8 mouse cellular contexts compared by ENCODE assay signal in the genomic region with DNA sequence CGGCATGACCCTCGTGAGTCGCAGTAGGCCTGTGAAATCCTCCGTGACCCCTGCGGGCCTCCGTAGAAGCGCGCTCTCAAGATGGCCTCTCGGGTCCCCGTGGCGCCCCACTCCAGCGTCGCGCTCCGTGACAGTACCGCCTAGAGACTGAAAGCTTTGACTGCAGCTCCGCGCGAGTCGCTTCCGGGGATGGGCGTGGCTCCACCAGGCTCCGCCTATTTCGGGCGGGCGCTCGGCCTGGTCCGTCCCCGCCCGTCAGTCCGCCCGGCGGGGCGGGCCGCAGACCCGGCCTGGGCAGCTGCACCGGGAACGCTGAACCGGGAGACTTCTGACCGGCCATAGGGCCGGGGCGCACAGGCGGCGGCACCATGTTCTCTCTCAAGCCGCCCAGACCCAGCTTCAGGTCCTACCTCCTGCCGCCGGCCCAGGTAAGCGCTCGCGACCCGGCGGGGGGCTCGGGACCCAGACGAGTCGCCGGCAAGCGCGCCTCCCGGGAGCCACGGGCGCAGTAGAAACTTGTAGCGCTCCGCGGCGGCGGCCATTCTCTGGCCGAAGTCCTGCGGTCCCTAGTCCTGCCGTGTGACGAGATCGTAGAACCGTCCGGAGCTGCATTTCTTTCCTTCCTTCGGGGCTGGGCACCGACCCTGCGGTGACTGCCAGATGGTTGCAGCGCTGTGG. TPM values are rescaled to one million over a fixed set of nuclear protein-coding genes. Genes with fewer than 3 reads are reported as not detected.
A peak's percentile ranks its signal among the peaks of the same experiment; 100 is the strongest.
DNase-seq lines count a peak whose midpoint lies in the region; ATAC-seq and TF ChIP-seq lines count a peak whose summit lies in the region.

A gene (plus strand): TSS at position 240 of the 678 bp plus-strand sequence.

- H3ac ChIP-seq in C2C12 (ENCODE audit: control insufficient read depth, insufficient read length, low read depth) (peak within 1 kb of the TSS; percentile 54), myocyte (ENCODE audit: control insufficient read depth, insufficient read length) (peak within 1 kb of the TSS; percentile 59)

- peak within 1 kb of the TSS; percentile 75 for H3K27ac ChIP-seq in heart, embryonic 11.5 days (ENCODE audit: low read depth, low read length)
- H3K27ac ChIP-seq in kidney, embryonic 16.5 days (ENCODE audit: low read length), result peak within 1 kb of the TSS; percentile 78
- H3K27ac ChIP-seq in liver, adult 2 months (replicated peaks; ENCODE audit: insufficient read depth, low read depth, low read length), result peak within 1 kb of the TSS; percentile 91

- peak; percentile 99 for ATAC-seq in heart, embryonic 11.5 days (replicated peaks; ENCODE audit: insufficient number of reproducible peaks, low FRiP score, low TSS enrichment)
- ATAC-seq in kidney, embryonic 16.5 days (ENCODE audit: low FRiP score, low TSS enrichment), result peak; percentile 99

- H3K4me2 ChIP-seq in heart, embryonic 11.5 days, result peak within 1 kb of the TSS; percentile 78
- H3K4me2 ChIP-seq in kidney, embryonic 16.5 days (replicated peaks; ENCODE audit: low read depth, low read length), result peak within 1 kb of the TSS; percentile 79
- peak within 1 kb of the TSS; percentile 82 for H3K4me2 ChIP-seq in myocyte (ENCODE audit: low read depth)

- peaks cover 28% of the 10 kb centered on the region for H3K79me3 ChIP-seq in C2C12 (ENCODE audit: low read depth)

- H3K36me3 ChIP-seq in C2C12 (ENCODE audit: control insufficient read depth, insufficient read depth) (peaks cover 17% of the 10 kb centered on the region), myocyte (ENCODE audit: control insufficient read depth, insufficient read depth) (peaks cover 9% of the 10 kb centered on the region)
- H3K36me3 ChIP-seq in erythroblast, embryonic 14.5 days (ENCODE audit: control insufficient read depth), result no peaks in the 10 kb centered on the region; the same call in 1 of the 2 replicates
- H3K36me3 ChIP-seq in heart, embryonic 11.5 days (ENCODE audit: control insufficient read depth, insufficient read depth, low read length), result no peaks in the 10 kb centered on the region
- H3K36me3 ChIP-seq in kidney, embryonic 16.5 days (ENCODE audit: insufficient read depth, low read length), result no peaks in the 10 kb centered on the region
- H3K36me3 ChIP-seq in liver, adult 2 months (ENCODE audit: control insufficient read depth, insufficient read depth, low read length), result no peaks in the 10 kb centered on the region
- no peaks in the 10 kb centered on the region for H3K36me3 ChIP-seq in splenic B cell, adult 2 months (ENCODE audit: control insufficient read depth, insufficient read depth, low read length, poor library complexity, severe bottlenecking)

- peaks cover 22% of the 10 kb centered on the region for H3K4me1 ChIP-seq in erythroblast, embryonic 14.5 days (ENCODE audit: control insufficient read depth)
- 0 out of 2 replicates have a peak, but pooled peaks cover 4% of the 10 kb centered on the region for H3K4me1 ChIP-seq in heart, embryonic 11.5 days (ENCODE audit: control insufficient read depth, insufficient read depth, low read length)
- H3K4me1 ChIP-seq in kidney, embryonic 16.5 days (ENCODE audit: insufficient read depth, low read length), result peaks cover 4% of the 10 kb centered on the region; the same call in 1 of the 2 replicates
- peaks cover 22% of the 10 kb centered on the region for H3K4me1 ChIP-seq in liver, adult 2 months (ENCODE audit: control insufficient read depth, insufficient read depth, low read length)

- H3K4me3 ChIP-seq in C2C12 (ENCODE audit: insufficient read depth, poor library complexity, severe bottlenecking) (peak within 1 kb of the TSS; percentile 60), myocyte (peak within 1 kb of the TSS; percentile 72)
- peak within 1 kb of the TSS; percentile 75 for H3K4me3 ChIP-seq in erythroblast, embryonic 14.5 days (replicated peaks)
- peak within 1 kb of the TSS; percentile 62 for H3K4me3 ChIP-seq in heart, embryonic 11.5 days (ENCODE audit: low read depth, low read length)
- peak within 1 kb of the TSS; percentile 81 for H3K4me3 ChIP-seq in kidney, embryonic 16.5 days (ENCODE audit: low read length)
- H3K4me3 ChIP-seq in liver, adult 2 months (ENCODE audit: insufficient read depth, low read depth, low read length), result peak within 1 kb of the TSS; percentile 100

- peak within 1 kb of the TSS; percentile 81 for H3K9ac ChIP-seq in heart, embryonic 11.5 days (ENCODE audit: low read depth, low read length)
- H3K9ac ChIP-seq in kidney, embryonic 16.5 days (replicated peaks; ENCODE audit: low read length), result peak within 1 kb of the TSS; percentile 84
- peak within 1 kb of the TSS; percentile 96 for H3K9ac ChIP-seq in liver, adult 2 months (ENCODE audit: low read depth, low read length)

- whole genome bisulfite sequencing in heart, embryonic 11.5 days (ENCODE audit: insufficient replicate concordance), result under 1% methylated on average over 72 of the region's 77 CpGs
- under 1% methylated on average over 77 of the region's 77 CpGs for WGBS in kidney, embryonic 16.5 days
- under 1% methylated on average over 77 of the region's 77 CpGs for WGBS in liver, adult 2 months

- no peaks in the 10 kb centered on the region for H3K9me3 ChIP-seq in erythroblast, embryonic 14.5 days (ENCODE audit: control insufficient read depth, low read length)
- no peaks in the 10 kb centered on the region for H3K9me3 ChIP-seq in heart, embryonic 11.5 days (replicated peaks; ENCODE audit: control insufficient read depth, low read length)
- no peaks in the 10 kb centered on the region for H3K9me3 ChIP-seq in kidney, embryonic 16.5 days (ENCODE audit: low read length)

- peak; percentile 75 for TF ChIP-seq POLR2A in brain, embryonic 14.5 days (IDR thresholded peaks at IDR 0.05; ENCODE audit: borderline replicate concordance, extremely low read depth, insufficient read depth, insufficient read length, poor library complexity, severe bottlenecking)
- TF ChIP-seq POLR2A in liver, adult 2 months (IDR thresholded peaks at IDR 0.05; ENCODE audit: extremely low read depth, insufficient read depth, low read length), result peak; percentile 90
- TF ChIP-seq POLR2A in myocyte (IDR thresholded peaks at IDR 0.05; ENCODE audit: insufficient read length, low read depth), result peak; percentile 80

- DNase-seq in brain, embryonic 14.5 days (ENCODE audit: low read depth), result peak; percentile 99
- DNase-seq in liver, adult 2 months (ENCODE audit: extremely low read depth, low read depth, low spot score), result peak; percentile 86
- peak; percentile 97 for DNase-seq in splenic B cell, adult 2 months (ENCODE audit: low read depth, low spot score)

- H3K27me3 ChIP-seq in C2C12 (ENCODE audit: control insufficient read depth, insufficient read depth, insufficient read length), result no peaks in the 10 kb centered on the region
- H3K27me3 ChIP-seq in erythroblast, embryonic 14.5 days (ENCODE audit: control insufficient read depth), result peaks cover 7% of the 10 kb centered on the region
- no peaks in the 10 kb centered on the region for H3K27me3 ChIP-seq in heart, embryonic 11.5 days (ENCODE audit: control insufficient read depth, insufficient read depth, low read length)
- H3K27me3 ChIP-seq in kidney, embryonic 16.5 days (ENCODE audit: insufficient read depth, low read length), result no peaks in the 10 kb centered on the region
- H3K27me3 ChIP-seq in liver, adult 2 months (ENCODE audit: control insufficient read depth, insufficient read depth, low read length), result no peaks in the 10 kb centered on the region; the same call in 1 of the 2 replicates
- no peaks in the 10 kb centered on the region for H3K27me3 ChIP-seq in myocyte (ENCODE audit: control insufficient read depth, insufficient read depth, insufficient read length)
- no peaks in the 10 kb centered on the region for H3K27me3 ChIP-seq in splenic B cell, adult 2 months (ENCODE audit: control insufficient read depth, insufficient read depth, low read length, poor library complexity, severe bottlenecking)

- TF ChIP-seq CTCF in C2C12 (IDR thresholded peaks at IDR 0.05; ENCODE audit: control insufficient read depth, insufficient read depth, insufficient read length), result no peak
- peak; percentile 36; the same call in 1 of the 2 replicates for TF ChIP-seq CTCF in brain, embryonic 14.5 days (IDR thresholded peaks at IDR 0.05; ENCODE audit: borderline replicate concordance, extremely low read depth, insufficient read depth, insufficient read length)
- peak; percentile 22; the same call in 1 of the 2 replicates for TF ChIP-seq CTCF in liver, adult 2 months (IDR thresholded peaks at IDR 0.05; ENCODE audit: low read depth, low read length)

- H3K79me2 ChIP-seq in C2C12 (ENCODE audit: control insufficient read depth, insufficient read depth), result peaks cover 58% of the 10 kb centered on the region
- peaks cover 14% of the 10 kb centered on the region for H3K79me2 ChIP-seq in liver, adult 2 months (ENCODE audit: control insufficient read depth, insufficient read depth, low read length)
- H3K79me2 ChIP-seq in myocyte (ENCODE audit: control insufficient read depth, insufficient read depth), result peaks cover 20% of the 10 kb centered on the region

TF ChIP-seq in C2C12, 6 proteins besides CTCF, POLR2A, EP300 and RAD21:
- TF ChIP-seq MYOD1 (IDR thresholded peaks at IDR 0.05; ENCODE audit: control insufficient read depth, insufficient read length, low read depth), result no peak
- TF ChIP-seq MAX (IDR thresholded peaks at IDR 0.05), result peak; percentile 54
- no peak for TF ChIP-seq USF1 (IDR thresholded peaks at IDR 0.05; ENCODE audit: low read depth)
- TF ChIP-seq FOSL1 (IDR thresholded peaks at IDR 0.05; ENCODE audit: insufficient read depth, low read length, poor library complexity, severe bottlenecking), result no peak
- TF ChIP-seq MYOG (IDR thresholded peaks at IDR 0.05; ENCODE audit: control insufficient read depth, extremely low read depth, insufficient read length), result no peak
- TF ChIP-seq CEBPB (IDR thresholded peaks at IDR 0.05; ENCODE audit: low read depth), result no peak

TF ChIP-seq in myocyte, 11 proteins besides CTCF, POLR2A, EP300 and RAD21 (continues in another document):
- TF ChIP-seq SRF (IDR thresholded peaks at IDR 0.05; ENCODE audit: control insufficient read depth, insufficient read length, low read depth), result no peak
- peak in 2 of 3 experiments; percentile 53 to 75 for TF ChIP-seq MYOG (IDR thresholded peaks at IDR 0.05; ENCODE audit: control insufficient read depth in 1 of 3, insufficient read depth in 1 of 3, insufficient read length in 2 of 3, low read depth in 2 of 3)
- TF ChIP-seq E2F4 (IDR thresholded peaks at IDR 0.05; ENCODE audit: insufficient read depth), result no peak
- no peak for TF ChIP-seq MAX (IDR thresholded peaks at IDR 0.05; ENCODE audit: low read depth)
- TF ChIP-seq TCF12 (IDR thresholded peaks at IDR 0.05; ENCODE audit: insufficient read depth, poor library complexity, severe bottlenecking), result no peak
- TF ChIP-seq TCF3 (IDR thresholded peaks at IDR 0.05; ENCODE audit: insufficient read length, low read depth), result no peak

RNA-seq across cellular contexts. Expression of the gene that starts here (rescaled TPM):
- 9.4 TPM for polyA plus RNA-seq in C2C12 (2012; fragmentation: generic; extraction: Trizol)
- 6.8 and 10.0 TPM in 2 replicates for polyA plus RNA-seq in brain, embryonic 14.5 days (2012; rRNA removed)
- polyA plus RNA-seq in erythroblast, embryonic 14.5 days (2012), result 0.02 and 0.03 TPM in 2 replicates
- polyA plus RNA-seq in heart, embryonic 11.5 days (2014; fragmentation: Nextera tagmentation; extraction: Ambion mirVana), result 7.1 and 7.2 TPM in 2 replicates
- polyA plus RNA-seq in kidney, embryonic 16.5 days (2015; fragmentation: Nextera tagmentation; extraction: Ambion mirVana), result 10.0 and 10.2 TPM in 2 replicates
- total RNA-seq in liver, adult 2 months (2014; rRNA removed), result 18.6 and 23.1 TPM in 2 replicates
- polyA plus RNA-seq in liver, adult 2 months (2012; rRNA removed), result 7.0 and 7.1 TPM in 2 replicates
- 5.6 TPM for polyA plus RNA-seq in myocyte (2012; fragmentation: generic; extraction: Trizol)

Comparison
In these comparisons a context has a peak if more than half of its experiments do, and no peak if none do; other contexts are left out.
1. Peak in every context shown above with its lines: DNase-seq, ATAC-seq, H3K4me3 ChIP-seq and H3K27ac ChIP-seq.